Mouse (Mus musculus) forebrain, embryonic 15.5 days (tissue): ENCODE measurements around the gene Ptprd. TPM values are rescaled to one million over a fixed set of nuclear protein-coding genes. Genes with fewer than 3 reads are reported as not detected.

Experiments used
- ATAC-seq: fragments of 200-750 bp; cut with Nextera tagmentation; replicated peaks from 2 replicates; pipeline ENCODE4 v1.8.0; 2017; ENCODE audit warnings: mild to moderate bottlenecking, moderate TSS enrichment, moderate library complexity
- H3K27ac ChIP-seq: fragments of 300-500 bp; sonication (generic); replicated peaks from 2 replicates; pipeline ENCODE4 v1.5.1; 2015; ENCODE audit warnings: mild to moderate bottlenecking, inconsistent platforms
- H3K27me3 ChIP-seq: fragments of 300-500 bp; sonication (generic); 2 replicates; pipeline ENCODE4 v1.6.1; 2015; ENCODE audit warnings: inconsistent platforms
- H3K36me3 ChIP-seq: fragments of 300-500 bp; sonication (generic); 2 replicates; pipeline ENCODE4 v1.6.1; 2015; ENCODE audit warnings: mild to moderate bottlenecking, inconsistent platforms
- H3K4me1 ChIP-seq: fragments of 300-500 bp; sonication (generic); 2 replicates; pipeline ENCODE4 v1.6.1; 2015; ENCODE audit warnings: inconsistent platforms
- H3K4me2 ChIP-seq: fragments of 300-500 bp; sonication (generic); replicated peaks from 2 replicates; pipeline ENCODE4 v1.6.1; 2015; ENCODE audit warnings: mild to moderate bottlenecking, inconsistent platforms
- H3K4me3 ChIP-seq: fragments of 300-500 bp; sonication (generic); 2 replicates; pipeline ENCODE4 v1.5.1; 2015; ENCODE audit warnings: mild to moderate bottlenecking, inconsistent platforms
- H3K9ac ChIP-seq: fragments of 300-500 bp; sonication (generic); replicated peaks from 2 replicates; pipeline ENCODE4 v1.6.1; 2015; ENCODE audit warnings: mild to moderate bottlenecking, inconsistent platforms
- H3K9me3 ChIP-seq: fragments of 300-500 bp; sonication (generic); 2 replicates; pipeline ENCODE4 v1.6.1; 2016; ENCODE audit warnings: inconsistent platforms
- WGBS: fragments of 180-500 bp; shearing (Covaris S2); methylation state at CpG from one replicate; pipeline ENCODE4 v1.1.7; 2015; ENCODE audit warnings: mixed read lengths; 5-methylcytosine and 5-hydroxymethylcytosine counted together
- polyA plus RNA-seq: library from polyadenylated mRNA; unstranded; fragments of >200 nt; fragmentation: Nextera tagmentation; extraction: Ambion mirVana; gene quantifications from 2 replicates; pipeline ENCODE4 v1.2.1, GENCODE M21; 2015

Ptprd gene
- polyA plus RNA-seq, 1 experiment from 2014 or later: 124 TPM

- 57% methylated on average over 1 of the region's 1 CpGs for WGBS
- H3K27me3 ChIP-seq: no peaks in the 10 kb centered on the region
- H3K4me2 ChIP-seq: no peak overlapping the region
- no peak overlapping the region for H3K4me3 ChIP-seq
- no peak overlapping the region for H3K9ac ChIP-seq
- H3K9me3 ChIP-seq: no peaks in the 10 kb centered on the region
- H3K27ac ChIP-seq: no peak overlapping the region
- 0 out of 2 replicates have a peak, but pooled peaks have one; percentile 55 for ATAC-seq
- H3K36me3 ChIP-seq: no peaks in the 10 kb centered on the region
- H3K4me1 ChIP-seq: peaks cover 4% of the 10 kb centered on the region
Observed at GRCm38 (mm10) chr4:76175086-76175485, 2036.7 kb downstream of the Ptprd start.

GRCm38 (mm10) chr4:76155750-76156149 is 2056.0 kb downstream of the Ptprd start:
- H3K9me3 ChIP-seq: no peaks in the 10 kb centered on the region
- H3K27me3 ChIP-seq: no peaks in the 10 kb centered on the region
- H3K36me3 ChIP-seq: no peaks in the 10 kb centered on the region
- no peak overlapping the region for H3K4me3 ChIP-seq
- 90% methylated on average over 1 of the region's 1 CpGs for WGBS
- H3K4me2 ChIP-seq: no peak overlapping the region
- peaks cover 4% of the 10 kb centered on the region for H3K4me1 ChIP-seq
- no peak overlapping the region for H3K9ac ChIP-seq
- no peak overlapping the region for H3K27ac ChIP-seq
- ATAC-seq: no peak

GRCm38 (mm10) chr4:76154190-76154589 is 2057.6 kb downstream of the Ptprd start:
- no peak overlapping the region for H3K4me2 ChIP-seq
- H3K36me3 ChIP-seq: no peaks in the 10 kb centered on the region
- no peak overlapping the region for H3K4me3 ChIP-seq
- no peaks in the 10 kb centered on the region for H3K27me3 ChIP-seq
- peaks cover 4% of the 10 kb centered on the region for H3K4me1 ChIP-seq
- no peaks in the 10 kb centered on the region for H3K9me3 ChIP-seq
- 0 out of 2 replicates have a peak, but pooled peaks have one; percentile 29 for ATAC-seq
- WGBS: 24% methylated on average over 2 of the region's 2 CpGs
- H3K27ac ChIP-seq: no peak overlapping the region
- no peak overlapping the region for H3K9ac ChIP-seq

- H3K27me3 ChIP-seq: no peaks in the 10 kb centered on the region
- 37% methylated on average over 4 of the region's 4 CpGs for WGBS
- H3K9ac ChIP-seq: no peak overlapping the region
- ATAC-seq: peak; percentile 79
- H3K36me3 ChIP-seq: no peaks in the 10 kb centered on the region
- H3K27ac ChIP-seq: no peak overlapping the region
- H3K9me3 ChIP-seq: no peaks in the 10 kb centered on the region
- H3K4me1 ChIP-seq: peaks cover 10% of the 10 kb centered on the region
- H3K4me3 ChIP-seq: no peak overlapping the region
- no peak overlapping the region for H3K4me2 ChIP-seq
Observed at GRCm38 (mm10) chr4:76144925-76145324, 2066.8 kb downstream of the Ptprd start.

- H3K4me1 ChIP-seq: peaks cover 10% of the 10 kb centered on the region
- ATAC-seq: peak; percentile 65
- H3K27me3 ChIP-seq: no peaks in the 10 kb centered on the region
- no peak overlapping the region for H3K4me3 ChIP-seq
- H3K9me3 ChIP-seq: no peaks in the 10 kb centered on the region
- H3K4me2 ChIP-seq: no peak overlapping the region
- H3K9ac ChIP-seq: no peak overlapping the region
- H3K36me3 ChIP-seq: no peaks in the 10 kb centered on the region
- H3K27ac ChIP-seq: no peak overlapping the region
- WGBS: 10% methylated on average over 2 of the region's 2 CpGs
Observed at GRCm38 (mm10) chr4:76144333-76144732, 2067.4 kb downstream of the Ptprd start.

GRCm38 (mm10) chr4:76137901-76138300 is 2073.9 kb downstream of the Ptprd start:
- 59% methylated on average over 3 of the region's 3 CpGs for WGBS
- Histone ChIP-seq H3K4me1 (no peaks in the 10 kb centered on the region), H3K27ac (no peak overlapping the region), H3K27me3 (no peaks in the 10 kb centered on the region), H3K4me2 (no peak overlapping the region), H3K9me3 (no peaks in the 10 kb centered on the region), H3K4me3 (no peak overlapping the region), H3K9ac (no peak overlapping the region), H3K36me3 (no peaks in the 10 kb centered on the region)
- ATAC-seq: no peak

- WGBS: 72% methylated on average over 14 of the region's 14 CpGs
Observed at GRCm38 (mm10) chr4:76136625-76137024, 2075.1 kb downstream of the Ptprd start.

GRCm38 (mm10) chr4:76091845-76092244 is 2119.9 kb downstream of the Ptprd start:
- Histone ChIP-seq H3K9ac (no peak overlapping the region), H3K9me3 (no peaks in the 10 kb centered on the region), H3K27me3 (no peaks in the 10 kb centered on the region), H3K27ac (no peak overlapping the region), H3K4me3 (no peak overlapping the region), H3K4me1 (no peaks in the 10 kb centered on the region), H3K4me2 (no peak overlapping the region), H3K36me3 (no peaks in the 10 kb centered on the region)
- no peak for ATAC-seq
- WGBS: 94% methylated on average over 4 of the region's 4 CpGs

More at GRCm38 (mm10) chr4:76136625-76137024, 2075.1 kb downstream of the Ptprd start:
- no peak overlapping the region for H3K9ac ChIP-seq
- H3K4me3 ChIP-seq: no peak overlapping the region
- 0 out of 2 replicates have a peak, but pooled peaks have one; percentile 57 for ATAC-seq
- H3K27ac ChIP-seq: no peak overlapping the region
- H3K4me1 ChIP-seq: no peaks in the 10 kb centered on the region
- no peaks in the 10 kb centered on the region for H3K36me3 ChIP-seq
- H3K27me3 ChIP-seq: no peaks in the 10 kb centered on the region
- no peaks in the 10 kb centered on the region for H3K9me3 ChIP-seq
- no peak overlapping the region for H3K4me2 ChIP-seq

- Histone ChIP-seq H3K9ac (no peak overlapping the region), H3K27me3 (no peaks in the 10 kb centered on the region), H3K4me3 (no peak overlapping the region), H3K27ac (no peak overlapping the region), H3K4me2 (no peak overlapping the region), H3K36me3 (peaks cover 12% of the 10 kb centered on the region), H3K9me3 (no peaks in the 10 kb centered on the region), H3K4me1 (no peaks in the 10 kb centered on the region)
- ATAC-seq: no peak
Observed at GRCm38 (mm10) chr4:76089866-76090265, 2121.9 kb downstream of the Ptprd start.

- Histone ChIP-seq H3K9me3 (no peaks in the 10 kb centered on the region), H3K27me3 (no peaks in the 10 kb centered on the region), H3K4me3 (no peak overlapping the region), H3K4me2 (no peak overlapping the region), H3K9ac (no peak overlapping the region), H3K36me3 (no peaks in the 10 kb centered on the region), H3K27ac (no peak overlapping the region), H3K4me1 (no peaks in the 10 kb centered on the region)
- no peak for ATAC-seq
- WGBS: 95% methylated on average over 1 of the region's 1 CpGs
Observed at GRCm38 (mm10) chr4:76076051-76076450, 2135.7 kb downstream of the Ptprd start.

GRCm38 (mm10) chr4:76073286-76073685 is 2138.5 kb downstream of the Ptprd start:
- WGBS: 87% methylated on average over 3 of the region's 3 CpGs
- no peaks in the 10 kb centered on the region for H3K4me1 ChIP-seq
- ATAC-seq: no peak

GRCm38 (mm10) chr4:76071720-76072119 is 2140.0 kb downstream of the Ptprd start:
- H3K9ac ChIP-seq: no peak overlapping the region
- no peak overlapping the region for H3K4me2 ChIP-seq
- no peaks in the 10 kb centered on the region for H3K36me3 ChIP-seq
- H3K27me3 ChIP-seq: no peaks in the 10 kb centered on the region
- no peak for ATAC-seq
- H3K9me3 ChIP-seq: no peaks in the 10 kb centered on the region
- H3K4me1 ChIP-seq: no peaks in the 10 kb centered on the region
- no peak overlapping the region for H3K4me3 ChIP-seq
- no peak overlapping the region for H3K27ac ChIP-seq
- 60% methylated on average over 6 of the region's 6 CpGs for WGBS

More at GRCm38 (mm10) chr4:76073286-76073685, 2138.5 kb downstream of the Ptprd start:
- H3K4me2 ChIP-seq: no peak overlapping the region
- H3K4me3 ChIP-seq: no peak overlapping the region
- H3K9me3 ChIP-seq: no peaks in the 10 kb centered on the region
- no peaks in the 10 kb centered on the region for H3K36me3 ChIP-seq
- no peak overlapping the region for H3K27ac ChIP-seq
- H3K9ac ChIP-seq: no peak overlapping the region
- H3K27me3 ChIP-seq: no peaks in the 10 kb centered on the region

- no peaks in the 10 kb centered on the region for H3K27me3 ChIP-seq
- ATAC-seq: no peak
- no peak overlapping the region for H3K27ac ChIP-seq
- no peak overlapping the region for H3K4me3 ChIP-seq
- no peak overlapping the region for H3K9ac ChIP-seq
- H3K4me1 ChIP-seq: no peaks in the 10 kb centered on the region
- WGBS: 84% methylated on average over 2 of the region's 2 CpGs
- no peaks in the 10 kb centered on the region for H3K9me3 ChIP-seq
- no peaks in the 10 kb centered on the region for H3K36me3 ChIP-seq
- no peak overlapping the region for H3K4me2 ChIP-seq
Observed at GRCm38 (mm10) chr4:76056836-76057235, 2154.9 kb downstream of the Ptprd start.
